Mouse (Mus musculus) retina, embryonic 14.5 days (tissue): ENCODE data around the gene Sh3pxd2a.

Experiments used
- DNase-seq: peaks from one replicate; pipeline ENCODE4 v3.0.0-alpha.2; 2015; ENCODE audit warnings: low spot score

The Sh3pxd2a gene

GRCm38 (mm10) chr19:47279788-47280532, 184.2 kb downstream of the Sh3pxd2a start:
- no peak for DNase-seq

- no peak for DNase-seq
Measured at GRCm38 (mm10) chr19:47279372-47279771, 184.8 kb downstream of the Sh3pxd2a start.

GRCm38 (mm10) chr19:47276730-47277129, 187.5 kb downstream of the Sh3pxd2a start:
- DNase-seq, result no peak

GRCm38 (mm10) chr19:47270520-47270919, 193.7 kb downstream of the Sh3pxd2a start:
- no peak for DNase-seq

- peak; percentile 76 for DNase-seq
Measured at GRCm38 (mm10) chr19:47269729-47270128, 194.5 kb downstream of the Sh3pxd2a start.

- DNase-seq, result no peak
Measured at GRCm38 (mm10) chr19:47267066-47267465, 197.1 kb downstream of the Sh3pxd2a start.

GRCm38 (mm10) chr19:47266070-47266801, 198.0 kb downstream of the Sh3pxd2a start:
- DNase-seq, result no peak

GRCm38 (mm10) chr19:47264322-47265092, 199.7 kb downstream of the Sh3pxd2a start:
- DNase-seq, result peak; percentile 88

- DNase-seq, result no peak
Measured at GRCm38 (mm10) chr19:47263621-47264020, 200.6 kb downstream of the Sh3pxd2a start.

- DNase-seq, result no peak
Measured at GRCm38 (mm10) chr19:47261196-47261595, 203.0 kb downstream of the Sh3pxd2a start.

GRCm38 (mm10) chr19:47259581-47259980, 204.6 kb downstream of the Sh3pxd2a start:
- DNase-seq, result peak; percentile 72

- DNase-seq, result no peak
Measured at GRCm38 (mm10) chr19:47255919-47256318, 208.3 kb downstream of the Sh3pxd2a start.

GRCm38 (mm10) chr19:47255036-47255435, 209.2 kb downstream of the Sh3pxd2a start:
- DNase-seq, result no peak

GRCm38 (mm10) chr19:47253053-47253628, 211.1 kb downstream of the Sh3pxd2a start:
- peak; percentile 64 for DNase-seq

- DNase-seq, result peak; percentile 75
Measured at GRCm38 (mm10) chr19:47250931-47251330, 213.3 kb downstream of the Sh3pxd2a start.

GRCm38 (mm10) chr19:47248906-47249568, 215.2 kb downstream of the Sh3pxd2a start:
- peak; percentile 28 for DNase-seq

- DNase-seq, result no peak
Measured at GRCm38 (mm10) chr19:47248296-47248695, 215.9 kb downstream of the Sh3pxd2a start.

GRCm38 (mm10) chr19:47247791-47248190, 216.4 kb downstream of the Sh3pxd2a start:
- no peak for DNase-seq

GRCm38 (mm10) chr19:47245512-47245911, 218.7 kb downstream of the Sh3pxd2a start:
- no peak for DNase-seq

GRCm38 (mm10) chr19:47242227-47242626, 222.0 kb downstream of the Sh3pxd2a start:
- no peak for DNase-seq

GRCm38 (mm10) chr19:47240957-47241356, 223.2 kb downstream of the Sh3pxd2a start:
- DNase-seq, result no peak

GRCm38 (mm10) chr19:47240076-47240475, 224.1 kb downstream of the Sh3pxd2a start:
- DNase-seq, result peak; percentile 77
